ENCODE assay signal across 17 mouse cellular contexts in the genomic region with DNA sequence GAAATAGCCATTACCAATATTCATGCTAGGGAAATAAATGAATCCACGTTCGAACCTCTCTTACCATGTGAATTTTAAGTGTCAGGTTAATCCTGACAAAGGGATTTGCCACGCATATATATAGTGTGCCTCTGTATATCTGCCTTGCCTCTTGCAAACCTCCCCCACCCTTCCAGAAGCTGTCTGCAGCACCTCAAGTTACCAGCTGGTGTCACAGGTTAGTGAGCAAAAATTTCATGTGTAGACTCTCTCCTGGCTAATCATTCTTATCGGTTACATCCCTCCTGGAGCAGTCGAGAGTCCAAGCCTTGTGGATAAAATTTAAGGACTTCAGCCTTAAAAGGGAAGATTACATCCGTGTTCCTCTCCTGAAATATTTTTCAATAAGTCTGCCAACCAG. TPM values are rescaled to one million over a fixed set of nuclear protein-coding genes. Genes with fewer than 3 reads are reported as not detected.
DNase-seq lines count a peak whose midpoint lies in the region; ATAC-seq and TF ChIP-seq lines count a peak whose summit lies in the region.
"Had no signal": no experiment of that assay in that cellular context is flagged by ENCODE, and none has a peak within 500 bp of the region (broad histone marks: within the 10 kb centered on the region; RNA-seq: fewer than 3 reads in every experiment).

No protein-coding gene starts in this region.

- TF ChIP-seq POLR2A in olfactory bulb, adult 2 months (IDR thresholded peaks at IDR 0.05; ENCODE audit: insufficient read depth, low read depth, low read length), result no peak

- H3K9ac ChIP-seq in midbrain, embryonic 13.5 days (replicated peaks), result no peak overlapping the region; the same call in 1 of the 2 replicates
- H3K9ac ChIP-seq in midbrain, embryonic 11.5 days (ENCODE audit: low read length), result no peak overlapping the region
- peak overlapping the region; percentile 80 for H3K9ac ChIP-seq in hindbrain, embryonic 14.5 days
- H3K9ac ChIP-seq in kidney, embryonic 14.5 days (ENCODE audit: low read depth, low read length), result no peak overlapping the region
- H3K9ac ChIP-seq: embryonic facial prominence, embryonic 15.5 days; heart, embryonic 15.5 days; liver, embryonic 13.5 days; stomach, embryonic 15.5 days had no signal

- 52% methylated on average over 6 of the region's 6 CpGs for WGBS in midbrain, embryonic 13.5 days
- 58% methylated on average over 6 of the region's 6 CpGs for WGBS in midbrain, embryonic 11.5 days
- WGBS in hindbrain, embryonic 14.5 days, result 43% methylated on average over 6 of the region's 6 CpGs
- 18% methylated on average over 6 of the region's 6 CpGs for WGBS in olfactory bulb, adult 2 months
- 58% methylated on average over 6 of the region's 6 CpGs for WGBS in kidney, embryonic 14.5 days

- H3K4me1 ChIP-seq in midbrain, embryonic 13.5 days (replicated peaks), result peaks cover 15% of the 10 kb centered on the region
- peaks cover 4% of the 10 kb centered on the region; the same call in 1 of the 2 replicates for H3K4me1 ChIP-seq in midbrain, embryonic 11.5 days (ENCODE audit: control insufficient read depth, insufficient read depth, low read length)
- no peaks in the 10 kb centered on the region for H3K4me1 ChIP-seq in hindbrain, embryonic 14.5 days (replicated peaks; ENCODE audit: control insufficient read depth, insufficient read depth, low read length)
- H3K4me1 ChIP-seq in olfactory bulb, adult 2 months (ENCODE audit: control insufficient read depth, insufficient read depth, low read length), result no peaks in the 10 kb centered on the region
- H3K4me1 ChIP-seq in kidney, embryonic 14.5 days (ENCODE audit: control insufficient read depth, insufficient read depth, low read length), result no peaks in the 10 kb centered on the region
- H3K4me1 ChIP-seq: liver, embryonic 13.5 days had no signal

- no peaks in the 10 kb centered on the region for H3K9me3 ChIP-seq in midbrain, embryonic 13.5 days
- H3K9me3 ChIP-seq in midbrain, embryonic 11.5 days (ENCODE audit: control insufficient read depth, low read length), result no peaks in the 10 kb centered on the region
- H3K9me3 ChIP-seq in hindbrain, embryonic 14.5 days (ENCODE audit: control insufficient read depth, low read length), result no peaks in the 10 kb centered on the region
- H3K9me3 ChIP-seq in kidney, embryonic 14.5 days (ENCODE audit: control insufficient read depth, low read length), result no peaks in the 10 kb centered on the region
- H3K9me3 ChIP-seq: embryonic facial prominence, embryonic 15.5 days; heart, embryonic 15.5 days; limb, embryonic 10.5 days; liver, embryonic 13.5 days; stomach, embryonic 15.5 days had no signal

- peaks cover 30% of the 10 kb centered on the region for H3K27me3 ChIP-seq in midbrain, embryonic 13.5 days
- peaks cover 24% of the 10 kb centered on the region for H3K27me3 ChIP-seq in midbrain, embryonic 11.5 days (ENCODE audit: control insufficient read depth, insufficient read depth, low read length)
- H3K27me3 ChIP-seq in hindbrain, embryonic 14.5 days (ENCODE audit: control insufficient read depth, insufficient read depth, low read length), result peaks cover 4% of the 10 kb centered on the region; the same call in 1 of the 2 replicates
- peaks cover 42% of the 10 kb centered on the region for H3K27me3 ChIP-seq in kidney, embryonic 14.5 days (ENCODE audit: control insufficient read depth, insufficient read depth, low read length)

- no peak for TF ChIP-seq CTCF in olfactory bulb, adult 2 months (IDR thresholded peaks at IDR 0.05; ENCODE audit: insufficient read depth, low read depth, low read length)

- no peaks in the 10 kb centered on the region for H3K36me3 ChIP-seq in midbrain, embryonic 13.5 days
- H3K36me3 ChIP-seq in midbrain, embryonic 11.5 days (ENCODE audit: control insufficient read depth, insufficient read depth, low read length), result no peaks in the 10 kb centered on the region
- no peaks in the 10 kb centered on the region for H3K36me3 ChIP-seq in hindbrain, embryonic 14.5 days (replicated peaks; ENCODE audit: control insufficient read depth, insufficient read depth)
- H3K36me3 ChIP-seq in kidney, embryonic 14.5 days (ENCODE audit: control insufficient read depth, insufficient read depth, low read length), result no peaks in the 10 kb centered on the region
- H3K36me3 ChIP-seq: embryonic facial prominence, embryonic 15.5 days; heart, embryonic 15.5 days; limb, embryonic 10.5 days; liver, embryonic 13.5 days; stomach, embryonic 15.5 days had no signal

- peak overlapping the region; percentile 86 for H3K4me2 ChIP-seq in midbrain, embryonic 13.5 days (replicated peaks)
- no peak overlapping the region for H3K4me2 ChIP-seq in midbrain, embryonic 11.5 days
- H3K4me2 ChIP-seq in hindbrain, embryonic 14.5 days (replicated peaks), result peak overlapping the region; percentile 75
- H3K4me2 ChIP-seq in kidney, embryonic 14.5 days (replicated peaks; ENCODE audit: low read depth, low read length), result no peak overlapping the region
- H3K4me2 ChIP-seq: embryonic facial prominence, embryonic 15.5 days; heart, embryonic 15.5 days; liver, embryonic 13.5 days; stomach, embryonic 15.5 days had no signal

- no peak for ATAC-seq in midbrain, embryonic 13.5 days
- ATAC-seq in midbrain, embryonic 11.5 days (ENCODE audit: low FRiP score), result no peak
- ATAC-seq in hindbrain, embryonic 14.5 days (ENCODE audit: low FRiP score), result no peak
- ATAC-seq in kidney, embryonic 14.5 days (ENCODE audit: low FRiP score, low TSS enrichment), result no peak
- ATAC-seq: inflammation-experienced regulatory T-cells, adult 6 months had no signal

- peak overlapping the region; percentile 65 for H3K4me3 ChIP-seq in midbrain, embryonic 13.5 days (replicated peaks)
- no peak overlapping the region for H3K4me3 ChIP-seq in midbrain, embryonic 11.5 days (ENCODE audit: low read depth, low read length)
- peak overlapping the region; percentile 72 for H3K4me3 ChIP-seq in hindbrain, embryonic 14.5 days (replicated peaks; ENCODE audit: low read length)
- H3K4me3 ChIP-seq in olfactory bulb, adult 2 months (ENCODE audit: insufficient read depth, low read depth, low read length), result peak overlapping the region; percentile 48
- H3K4me3 ChIP-seq in kidney, embryonic 14.5 days (ENCODE audit: low read length), result no peak overlapping the region
- H3K4me3 ChIP-seq: embryonic facial prominence, embryonic 15.5 days; heart, embryonic 15.5 days; limb, embryonic 10.5 days; liver, embryonic 13.5 days; stomach, embryonic 15.5 days had no signal

- H3K27ac ChIP-seq in midbrain, embryonic 13.5 days, result no peak overlapping the region
- no peak overlapping the region for H3K27ac ChIP-seq in midbrain, embryonic 11.5 days (ENCODE audit: low read depth, low read length)
- no peak overlapping the region for H3K27ac ChIP-seq in hindbrain, embryonic 14.5 days
- H3K27ac ChIP-seq in olfactory bulb, adult 2 months (ENCODE audit: insufficient read depth, low read depth, low read length), result peak overlapping the region; percentile 91
- H3K27ac ChIP-seq in kidney, embryonic 14.5 days (ENCODE audit: low read depth, low read length), result no peak overlapping the region
- H3K27ac ChIP-seq: embryonic facial prominence, embryonic 15.5 days; heart, embryonic 15.5 days; kidney, postnatal 0 days; limb, embryonic 10.5 days; liver, embryonic 13.5 days; stomach, embryonic 15.5 days had no signal

- peak; percentile 24 for DNase-seq in cerebellum, adult 11-12 months
- no peak for DNase-seq in cerebellum, postnatal 4 days (ENCODE audit: low spot score in 2 of 2)
- DNase-seq in midbrain, embryonic 11.5 days (ENCODE audit: low spot score, missing footprints), result no peak
- DNase-seq in hindbrain, embryonic 14.5 days (ENCODE audit: low spot score), result no peak
- no peak for DNase-seq in lung, postnatal 14 days
- DNase-seq: liver, embryonic 13.5 days; thymus, postnatal 14 days had no signal

RNA-seq across cellular contexts. Expression of gene Dpp10, which starts 1.9 kb away (rescaled TPM):
- polyA plus RNA-seq in midbrain, embryonic 13.5 days (2015; fragmentation: Nextera tagmentation; extraction: Ambion mirVana), result 5.5 and 6.9 TPM in 2 replicates
- polyA plus RNA-seq in midbrain, embryonic 11.5 days (2014; fragmentation: Nextera tagmentation; extraction: Ambion mirVana), result 0.34 and 0.55 TPM in 2 replicates
- polyA plus RNA-seq in hindbrain, embryonic 14.5 days (2014; fragmentation: Nextera tagmentation; extraction: Ambion mirVana), result 32.9 and 39.5 TPM in 2 replicates
- 214 TPM in 1 of 2 replicates, not detected in the other for polyA plus RNA-seq in olfactory bulb, adult 2 months (2012; ENCODE audit: insufficient read depth, insufficient read length, low replicate concordance, missing spikeins)
- polyA plus RNA-seq in kidney, embryonic 14.5 days (2014; fragmentation: Nextera tagmentation; extraction: Ambion mirVana), result 0.91 and 1.0 TPM in 2 replicates
- polyA plus RNA-seq: gonadal fat pad, adult 2 months; inflammation-experienced regulatory T-cells, adult 6 months had no signal

Comparison
In these comparisons a context has a peak if more than half of its experiments do, and no peak if none do; other contexts are left out.
1. H3K4me2 ChIP-seq: peak in midbrain, embryonic 13.5 days (single experiment) and hindbrain, embryonic 14.5 days (single experiment); none in midbrain, embryonic 11.5 days (single experiment) and kidney, embryonic 14.5 days (single experiment).
2. H3K4me3 ChIP-seq: peak in midbrain, embryonic 13.5 days (single experiment), hindbrain, embryonic 14.5 days (single experiment) and olfactory bulb, adult 2 months (single experiment); none in midbrain, embryonic 11.5 days (single experiment) and kidney, embryonic 14.5 days (single experiment).